Mouse (Mus musculus) v-Abl transformed pro-B cells (cell line): ENCODE measurements around the gene Pwwp2a.

Experiments used
- in situ Hi-C, 2 experiments: fragments of 400-800 bp; cut with MboI; formaldehyde crosslinking; loops; one replicate each; pipeline ENCODE4 v1.15.1; 2025; ENCODE audit not compliant: unreplicated experiment in 2 of 2

The Pwwp2a gene

DNA sequence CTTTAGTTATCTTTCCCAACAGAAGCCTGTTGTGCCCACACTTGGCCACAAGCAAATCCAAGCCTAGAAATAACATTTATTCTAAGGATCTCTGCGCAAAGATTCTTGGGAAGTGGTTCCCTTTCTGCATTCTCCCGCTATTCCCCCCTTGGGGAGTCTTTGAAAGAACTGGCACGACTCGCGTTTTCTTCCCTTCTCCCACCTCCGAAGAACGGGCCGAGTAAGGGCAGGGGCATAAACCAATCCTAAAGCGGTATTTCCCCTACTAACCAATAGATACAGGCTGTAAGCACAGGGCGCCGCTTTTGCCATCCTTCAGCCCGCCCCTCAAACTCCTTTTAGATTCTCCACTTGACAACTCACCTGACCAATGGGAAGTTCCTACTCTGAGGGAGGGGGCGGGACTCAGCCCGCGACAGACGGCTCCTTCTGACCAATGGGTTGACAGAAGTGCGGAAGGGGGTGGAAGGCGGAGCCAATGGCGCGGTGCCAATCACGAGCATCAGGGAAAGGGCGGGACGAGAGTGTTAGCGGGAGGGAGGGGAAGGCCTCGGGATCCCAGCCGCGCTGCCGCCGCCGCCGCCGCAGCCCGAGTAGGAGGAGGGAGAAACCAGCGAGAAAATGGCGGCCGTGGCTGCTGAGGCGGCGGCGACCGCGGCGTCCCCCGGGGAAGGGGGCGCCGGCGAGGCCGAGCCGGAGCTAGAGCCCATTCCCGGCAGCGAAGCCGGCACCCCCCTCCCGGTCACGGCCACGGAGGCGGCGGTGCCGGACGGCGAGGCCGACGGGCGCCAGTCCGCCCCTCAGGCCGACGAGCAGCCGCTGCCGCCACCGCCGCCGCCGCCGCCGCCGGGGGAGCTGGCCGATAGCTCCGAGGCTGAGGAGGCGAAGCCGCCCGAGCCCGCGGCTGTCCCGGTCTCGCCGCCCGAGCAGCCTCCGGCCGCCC lies at the start of gene Pwwp2a:
Gene Pwwp2a (plus strand): TSS at position 527 of the 943 bp plus-strand sequence.
- in situ Hi-C loops, result no loop called here

DNA sequence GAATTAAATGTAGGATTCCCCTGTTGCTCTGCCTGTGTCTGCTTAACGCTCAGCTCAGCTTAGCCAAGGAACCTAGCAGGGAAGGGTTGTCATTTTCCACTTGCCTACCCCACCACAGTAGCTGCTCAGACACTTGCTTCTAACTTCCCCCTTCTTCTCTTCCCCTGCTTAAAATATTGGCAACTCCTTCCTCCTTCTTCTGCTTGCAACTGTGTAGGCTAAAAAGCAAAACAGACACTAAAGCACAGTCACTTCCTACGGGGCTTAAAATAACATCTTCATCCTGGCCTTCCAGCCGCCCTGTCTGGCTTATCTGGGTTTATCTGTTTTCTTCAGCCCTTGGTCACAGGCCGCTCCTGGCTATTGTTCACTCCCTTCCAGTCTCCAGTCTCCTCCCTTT lies 49.2 kb upstream of the Pwwp2a start:
- in situ Hi-C loops, result no loop called here

DNA sequence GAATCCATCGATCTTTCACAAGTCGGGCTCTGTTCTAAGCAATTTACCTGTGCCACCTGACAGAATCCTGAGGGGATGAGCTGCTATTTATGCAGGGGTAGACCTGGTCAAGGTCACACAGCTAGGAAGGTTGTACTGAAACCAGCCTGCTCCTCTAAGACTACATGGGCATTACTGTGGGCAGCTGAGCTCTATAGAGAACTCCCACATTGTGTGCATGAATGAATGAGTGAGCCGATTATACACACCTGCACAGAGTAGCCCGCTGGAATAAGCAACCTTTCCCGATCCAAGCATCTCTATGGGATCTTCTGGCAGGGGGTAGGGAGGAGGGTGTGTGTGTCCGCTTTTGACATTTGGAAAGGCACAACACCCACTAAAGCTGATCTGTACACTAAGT lies 48.6 kb upstream of the Pwwp2a start:
- in situ Hi-C loops, result no loop called here

DNA sequence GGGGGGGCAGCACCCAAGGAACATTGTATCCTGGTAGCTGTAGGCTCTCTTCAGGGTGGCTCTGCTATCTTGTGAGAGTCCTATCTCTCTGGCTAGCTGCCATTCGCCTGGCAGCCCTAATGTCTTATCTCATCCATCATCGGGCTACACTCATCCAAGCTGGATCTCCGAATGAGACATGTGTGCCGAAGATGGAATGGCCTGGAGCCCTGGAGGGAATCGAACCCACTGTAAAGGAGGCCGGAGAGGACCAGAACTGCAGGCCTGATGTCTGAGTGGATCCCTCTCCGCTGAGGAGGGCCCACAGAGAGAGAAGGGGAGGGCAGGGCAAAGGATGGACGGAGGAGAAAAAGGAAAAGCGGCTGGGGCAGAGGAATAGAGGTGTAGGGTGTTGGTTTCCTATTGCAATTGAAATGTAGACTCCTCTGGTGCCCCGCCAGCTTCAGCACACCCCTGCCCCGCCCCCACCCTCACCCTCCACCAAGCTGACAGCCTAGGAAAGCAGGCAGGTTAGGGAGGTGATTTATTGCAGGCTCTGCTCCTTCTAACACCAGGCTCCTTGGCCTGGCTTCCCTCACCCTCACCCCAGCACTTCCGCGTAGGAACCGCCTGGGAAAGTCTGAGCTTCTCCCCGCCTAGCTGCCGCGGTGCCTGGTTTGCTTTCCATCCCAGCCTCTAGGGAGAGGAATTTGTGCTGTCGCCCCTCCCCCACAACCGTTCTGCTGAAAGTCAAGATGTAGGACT lies 48.0 kb upstream of the Pwwp2a start:
- in situ Hi-C loops, result no loop called here

DNA sequence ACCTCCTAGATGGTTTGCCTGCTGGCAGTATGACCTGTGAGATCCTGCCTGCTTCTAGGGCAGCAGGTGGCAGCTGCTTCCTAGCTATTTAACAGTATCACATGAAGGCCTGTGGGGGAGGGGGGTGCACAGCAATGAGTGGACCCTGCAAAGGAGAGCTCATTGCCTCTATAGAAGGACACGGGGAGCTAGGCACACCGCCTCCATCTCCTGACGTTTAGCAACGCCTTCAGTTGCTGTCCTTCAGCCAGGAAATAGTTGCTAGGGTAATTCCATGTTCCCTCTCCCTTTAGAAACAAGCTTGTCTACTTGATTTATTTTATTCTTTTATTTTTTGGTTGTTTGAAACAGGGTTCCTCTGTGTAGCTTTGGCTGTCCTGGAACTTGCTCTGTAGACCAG lies 45.0 kb upstream of the Pwwp2a start:
- in situ Hi-C loops, result no loop called here

DNA sequence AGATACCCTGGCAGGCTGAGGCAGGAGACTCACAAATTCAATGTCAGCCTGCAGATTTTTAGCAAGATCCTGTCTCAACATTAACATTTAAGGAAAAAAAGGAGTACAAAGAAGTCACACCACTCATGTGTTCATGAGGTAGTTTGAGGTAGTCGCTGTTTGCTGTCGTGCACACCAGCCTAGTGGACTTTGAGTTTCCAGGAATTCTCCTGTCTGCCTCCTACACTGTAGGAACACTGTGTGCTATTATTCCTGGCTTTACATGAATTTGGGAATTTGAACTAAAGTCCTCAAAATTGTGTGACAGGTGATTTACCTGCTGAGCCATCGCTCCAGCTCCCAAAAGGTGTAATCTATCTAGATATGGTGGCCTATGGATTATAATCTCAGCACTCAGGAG lies 43.3 kb upstream of the Pwwp2a start:
- in situ Hi-C loops, result no loop called here

DNA sequence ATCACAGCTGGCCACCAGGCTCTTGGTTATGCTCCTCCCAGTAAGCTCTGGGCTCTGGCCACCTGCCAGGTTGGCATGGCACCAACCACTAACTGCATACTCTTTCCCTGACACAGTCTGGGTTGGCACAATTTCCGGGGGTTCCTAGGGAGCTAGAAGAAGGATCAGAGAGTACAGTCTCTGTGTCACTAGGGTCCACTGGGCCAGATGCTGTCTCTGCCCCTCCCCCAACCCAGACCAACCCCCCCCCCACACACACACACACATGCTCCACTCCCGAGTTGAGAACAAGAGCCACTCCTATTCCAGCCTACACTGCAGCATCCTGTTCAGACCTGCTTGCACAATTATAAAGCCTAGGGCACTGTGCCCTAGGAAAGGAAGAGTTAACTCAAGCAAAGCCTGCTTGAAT lies 38.6 kb upstream of the Pwwp2a start:
- in situ Hi-C loops, result no loop called here

DNA sequence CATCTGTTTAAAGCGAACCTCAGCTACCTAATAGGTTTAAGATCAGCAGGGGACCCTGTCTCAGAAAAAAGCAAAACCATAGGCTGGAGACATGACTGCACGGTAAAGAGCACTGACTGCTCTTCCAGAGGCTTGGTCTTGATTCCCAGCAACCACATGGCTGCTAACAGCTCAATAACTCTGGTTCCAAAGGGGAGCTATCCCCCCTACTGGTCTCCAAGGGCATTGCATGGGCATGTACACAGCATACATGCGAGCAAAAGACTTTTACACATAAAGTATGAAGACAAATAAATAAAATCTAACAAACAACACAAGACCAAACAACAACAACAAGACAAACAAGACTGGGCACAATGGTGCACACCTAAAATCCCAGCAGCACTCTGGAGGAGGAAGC lies 36.5 kb upstream of the Pwwp2a start:
- in situ Hi-C loops, result no loop called here

DNA sequence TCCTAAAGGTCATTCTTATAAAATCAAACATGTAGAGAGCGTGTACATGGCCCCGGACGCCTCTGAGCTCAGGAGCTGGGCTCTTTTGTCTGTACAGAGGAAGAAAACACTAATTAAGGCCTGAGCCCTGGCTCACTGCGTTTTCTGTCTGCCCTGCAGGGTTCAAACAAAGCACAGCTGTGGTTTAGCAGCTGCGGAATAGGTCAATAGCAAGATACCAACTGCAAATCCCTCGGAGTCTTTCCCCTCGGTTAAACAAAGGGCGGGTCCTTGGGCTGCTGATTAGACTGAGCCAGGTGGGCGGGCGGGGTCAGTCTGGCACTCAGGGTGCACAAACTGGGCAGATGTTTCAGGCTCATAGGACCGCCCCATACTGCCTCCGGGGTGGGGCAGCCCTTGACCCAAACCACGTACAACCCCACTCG lies 28.7 kb upstream of the Pwwp2a start:
- in situ Hi-C loops, result no loop called here

DNA sequence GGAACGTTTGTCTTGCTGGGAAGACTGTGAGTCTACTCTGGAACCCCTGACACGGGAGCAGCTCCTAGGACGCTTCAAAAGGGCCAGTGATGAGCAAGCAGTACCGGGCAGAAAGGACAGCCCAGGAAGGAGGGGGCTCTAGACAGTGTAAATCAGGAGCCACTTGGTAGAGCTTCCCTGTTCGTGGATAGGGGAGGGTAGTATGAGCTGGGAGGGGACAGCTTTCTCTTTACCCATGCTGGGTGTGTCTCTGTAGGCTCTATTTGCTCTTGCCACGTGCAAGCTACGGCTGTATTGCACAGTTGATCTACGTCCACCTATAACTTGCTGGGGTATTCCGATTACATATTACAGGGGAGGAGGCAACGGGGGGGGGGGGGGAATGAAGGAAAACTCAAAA lies 25.3 kb upstream of the Pwwp2a start:
- in situ Hi-C loops, result no loop called here

DNA sequence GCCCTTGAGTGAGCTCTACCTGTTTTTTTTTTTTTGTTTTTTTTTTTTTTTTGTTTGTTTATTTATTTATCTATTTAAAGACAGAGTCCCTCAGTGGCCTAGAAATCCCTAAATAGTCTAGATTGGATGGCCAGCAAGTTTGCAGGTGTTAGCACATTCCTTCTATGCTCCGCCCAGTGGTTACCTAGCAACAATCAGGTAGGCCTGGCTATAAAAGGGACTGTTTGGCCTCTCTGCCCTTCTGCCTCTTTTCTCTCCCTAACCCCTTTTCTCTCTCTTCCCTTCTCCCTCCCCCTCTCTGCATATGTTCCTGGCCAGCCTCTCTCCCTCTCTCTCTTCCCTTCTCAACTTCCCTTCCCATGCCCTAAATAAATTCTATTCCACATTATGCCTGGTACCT lies 23.8 kb upstream of the Pwwp2a start:
- in situ Hi-C loops, result no loop called here

DNA sequence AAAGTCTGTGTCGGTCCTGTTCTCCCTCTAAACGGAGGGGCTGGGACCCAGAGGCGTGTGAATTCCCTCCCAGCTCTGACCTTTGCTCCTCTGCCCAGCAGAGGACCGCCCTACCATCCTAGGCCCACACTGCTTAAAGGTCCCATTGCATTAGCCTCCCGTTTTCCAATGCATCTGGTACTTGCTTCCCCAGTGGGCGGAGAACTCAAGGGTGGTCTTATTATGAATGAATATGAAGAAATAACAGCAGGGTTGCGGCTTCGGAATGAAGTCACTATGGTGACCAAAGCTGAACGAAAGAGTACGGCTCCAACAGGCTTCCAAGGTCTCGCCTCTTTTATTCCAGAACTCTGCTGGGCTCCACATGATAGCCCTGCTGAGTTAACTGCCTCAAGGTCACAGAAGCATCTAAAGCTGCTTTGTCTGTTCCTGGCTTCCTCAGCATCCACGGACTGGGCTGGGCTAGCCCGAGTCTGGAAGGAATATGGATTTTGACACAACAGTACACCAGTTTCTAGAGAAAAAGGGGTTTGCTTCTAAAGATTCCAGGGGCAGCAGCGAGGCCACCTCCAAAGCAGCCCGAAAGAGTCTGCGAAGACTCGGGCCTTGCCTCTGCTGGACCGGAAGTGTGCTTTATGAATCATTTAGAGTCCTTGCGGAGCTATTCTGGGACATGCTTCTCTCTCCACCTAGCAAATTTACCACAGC lies 14.6 kb upstream of the Pwwp2a start:
- in situ Hi-C loops, result no loop called here

DNA sequence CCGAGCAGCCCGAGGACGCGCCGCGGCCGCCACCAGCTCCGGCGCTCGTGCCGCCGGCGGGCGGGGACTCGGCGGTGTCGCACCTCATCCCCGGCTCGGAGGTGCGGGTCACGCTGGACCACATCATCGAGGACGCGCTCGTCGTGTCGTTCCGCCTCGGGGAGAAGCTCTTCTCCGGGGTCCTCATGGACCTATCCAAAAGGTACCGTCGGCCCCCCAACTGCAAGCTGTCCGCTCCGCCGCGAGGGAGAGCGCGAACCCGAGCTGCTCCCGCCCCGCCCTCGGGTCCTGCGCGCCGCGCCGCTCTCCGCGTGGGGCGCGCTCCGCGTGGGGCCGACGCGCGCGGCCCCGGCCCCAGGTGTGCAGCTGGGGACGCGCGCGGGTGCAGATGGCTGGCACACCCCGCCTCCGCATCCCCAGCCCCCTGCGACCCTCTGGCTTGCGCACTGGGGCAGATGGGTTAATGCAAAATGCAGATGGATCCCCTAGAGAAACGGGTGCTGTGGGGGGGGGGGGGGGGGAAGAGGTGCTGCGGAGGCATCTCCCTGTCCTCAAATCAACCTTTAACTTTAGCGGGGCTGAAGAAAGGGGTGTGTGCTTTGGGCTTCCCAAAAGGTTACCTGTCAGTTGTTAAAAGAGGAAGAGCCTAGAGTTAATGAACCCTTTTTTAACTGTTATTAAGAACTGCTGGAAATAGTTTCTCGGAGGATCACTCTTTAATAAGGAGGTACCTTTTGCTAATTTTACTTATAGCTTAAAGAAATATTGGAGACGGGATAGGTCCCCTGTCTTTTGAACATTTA lies 818 bp downstream of the Pwwp2a start:
- in situ Hi-C loops, result no loop called here

DNA sequence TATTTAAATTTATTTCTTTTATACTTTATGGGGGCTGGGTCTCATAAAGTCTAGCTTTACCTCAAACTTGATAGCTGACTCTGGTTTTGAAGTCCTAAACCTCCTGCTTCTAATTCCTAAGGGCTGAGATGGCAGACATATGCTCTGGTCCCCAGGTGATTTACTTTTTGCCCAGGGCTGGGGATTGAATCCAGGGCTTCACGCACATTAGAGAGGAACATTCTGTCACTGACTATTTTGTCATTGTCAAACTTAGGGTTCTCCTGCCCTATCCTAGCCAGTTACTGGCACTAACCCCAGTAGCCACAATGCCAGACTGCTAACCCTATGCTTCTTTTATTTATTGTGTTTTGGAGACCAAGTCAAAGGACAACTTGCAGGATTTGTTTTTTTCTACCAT lies 7.1 kb downstream of the Pwwp2a start:
- in situ Hi-C loops, result no loop called here

DNA sequence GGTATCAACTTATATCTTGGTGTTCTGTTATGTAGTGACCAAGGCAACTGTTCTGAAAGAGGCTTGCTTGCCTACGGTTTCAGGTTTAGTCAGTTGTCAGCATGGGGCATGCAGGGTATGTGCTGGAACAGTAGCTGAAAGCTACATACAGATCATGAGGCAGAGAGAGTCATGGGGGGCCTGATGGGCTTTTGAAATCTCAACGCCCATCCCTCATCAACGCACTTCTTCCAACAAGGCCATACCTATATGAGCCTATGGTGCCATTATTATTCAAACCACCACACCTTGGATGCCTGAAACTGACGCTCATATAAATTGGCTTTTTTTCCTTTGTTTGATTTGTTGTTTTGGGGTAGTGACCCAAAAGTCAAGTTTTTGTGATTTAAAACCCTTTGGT lies 14.8 kb downstream of the Pwwp2a start:
- in situ Hi-C loops, result no loop called here

DNA sequence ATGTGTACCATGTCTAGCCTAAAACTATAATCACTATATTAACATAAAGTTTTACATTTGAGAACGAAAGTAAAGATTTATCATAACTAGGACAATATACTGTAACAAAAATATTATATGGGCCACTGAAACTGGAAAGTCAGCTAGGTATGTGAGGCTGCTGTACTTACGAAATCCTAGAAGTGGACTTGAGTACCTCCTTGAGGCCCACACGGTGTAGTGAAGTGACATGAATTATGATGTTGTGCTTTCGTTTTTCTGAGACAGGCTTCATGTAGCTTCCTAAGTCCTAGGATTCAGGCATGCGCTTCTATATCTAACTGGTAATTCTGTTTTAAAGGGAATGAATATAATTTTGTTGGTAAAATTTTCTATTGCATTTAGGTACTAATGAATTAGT lies 16.8 kb downstream of the Pwwp2a start:
- in situ Hi-C loops, result no loop called here

DNA sequence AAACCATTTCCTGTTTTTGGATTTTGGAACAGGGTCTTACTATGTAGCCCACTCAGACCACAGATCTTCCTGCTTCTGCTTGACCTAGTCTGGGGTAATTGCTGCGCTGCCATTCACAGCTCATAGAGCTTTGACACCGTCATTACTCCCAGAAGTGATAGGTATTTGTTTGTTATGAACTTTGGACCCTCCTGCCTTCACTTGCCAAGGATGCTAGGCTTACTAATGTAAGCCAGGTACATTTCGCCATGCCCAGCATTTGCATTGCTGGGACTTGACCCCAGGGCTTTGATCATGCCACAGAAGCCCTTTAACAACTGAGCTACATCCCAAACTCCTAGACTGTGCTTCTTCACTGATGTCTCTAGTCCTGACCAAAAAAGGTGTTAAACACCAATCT lies 18.5 kb downstream of the Pwwp2a start:
- in situ Hi-C loops, result no loop called here

DNA sequence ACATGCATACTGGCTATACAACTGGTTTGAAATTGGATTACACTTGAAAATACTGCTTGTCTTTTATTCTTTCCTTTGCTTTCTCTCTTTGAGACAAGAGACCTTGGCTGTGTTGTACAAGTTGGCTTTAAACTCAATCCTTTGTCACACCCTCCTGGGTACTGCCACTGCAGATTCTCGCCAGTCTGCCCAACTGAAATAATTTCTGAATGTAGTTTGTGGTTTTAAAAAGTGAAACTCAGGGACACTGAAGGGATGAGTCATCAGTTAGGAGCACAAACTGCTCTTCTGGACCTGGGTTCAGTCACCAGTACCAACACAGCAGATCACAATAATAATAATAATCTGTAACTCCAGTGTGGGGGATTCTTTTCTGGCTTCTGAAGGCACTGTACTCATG lies 21.8 kb downstream of the Pwwp2a start:
- in situ Hi-C loops, result no loop called here

DNA sequence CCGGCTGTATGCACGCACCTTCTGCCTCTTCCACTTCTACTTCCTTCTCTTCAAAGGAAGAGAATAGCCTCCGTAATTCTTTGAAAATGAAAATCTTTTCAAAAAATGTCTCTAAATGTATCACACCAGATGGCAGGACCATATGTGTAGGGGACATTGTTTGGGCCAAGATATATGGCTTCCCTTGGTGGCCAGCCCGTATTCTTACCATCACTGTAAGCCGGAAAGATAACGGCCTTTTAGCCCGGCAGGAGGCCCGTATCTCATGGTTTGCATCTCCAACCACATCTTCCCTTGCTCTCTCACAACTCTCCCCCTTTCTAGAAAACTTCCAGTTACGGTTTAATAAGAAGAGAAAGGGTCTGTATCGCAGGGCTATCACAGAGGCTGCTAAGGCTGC lies 24.0 kb downstream of the Pwwp2a start:
- in situ Hi-C loops, result no loop called here

DNA sequence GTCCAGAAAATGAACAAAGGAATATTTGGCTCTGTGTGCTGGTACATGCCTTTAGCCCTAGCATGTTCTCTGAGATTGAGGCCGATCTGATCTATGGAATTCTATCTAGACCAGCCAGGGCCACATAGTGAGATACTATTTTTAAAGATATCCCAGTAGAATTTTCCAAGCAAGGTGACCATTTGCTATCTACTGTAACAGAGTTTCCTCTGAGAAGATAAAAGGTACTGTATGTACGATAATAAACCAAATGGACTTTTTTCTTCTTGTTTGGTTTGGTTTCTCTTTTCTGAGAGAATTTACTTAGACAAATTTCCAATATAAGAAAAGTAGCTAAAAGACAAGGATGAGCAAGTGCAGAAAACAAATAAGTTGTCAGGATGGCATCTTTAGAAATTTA lies 26.6 kb downstream of the Pwwp2a start:
- in situ Hi-C loops, result no loop called here

DNA sequence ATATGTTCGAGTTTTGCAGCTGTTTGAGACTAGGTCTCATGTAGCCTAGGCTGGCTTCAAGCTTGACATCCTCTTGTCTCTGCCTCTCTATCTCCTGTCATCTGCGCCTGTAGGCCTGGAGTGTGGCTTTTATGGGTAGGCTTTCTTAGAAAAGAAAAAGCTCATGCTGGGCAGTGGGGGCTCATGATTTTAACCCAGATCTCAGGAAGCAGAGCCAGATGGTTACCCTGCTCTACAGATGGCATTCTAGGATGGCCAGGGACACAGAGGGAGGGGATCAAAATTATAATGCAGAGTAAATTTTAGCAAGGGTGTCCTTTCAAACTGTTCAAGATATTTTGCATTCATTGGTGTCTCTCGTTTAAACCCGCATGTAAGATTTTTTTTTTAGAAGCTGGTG lies 30.4 kb downstream of the Pwwp2a start:
- in situ Hi-C loops, result no loop called here
